Mouse (Mus musculus) E14TG2a.4 (cell line): ENCODE data around the gene Rfx8.

Experiments
- CTCF ChIP-seq: conservative IDR thresholded peaks from 2 replicates; pipeline ENCODE4 v1.5.1; 2014; ENCODE audit warnings: low read length
- NANOG ChIP-seq: IDR thresholded peaks from 2 replicates; pipeline ENCODE4 v1.6.1; 2014; ENCODE audit warnings: borderline replicate concordance, low read length, mixed read lengths
- POU5F1 ChIP-seq: IDR thresholded peaks from 2 replicates; pipeline ENCODE4 v1.6.1; 2014; ENCODE audit warnings: low read length, borderline replicate concordance

GRCm38 (mm10) chr1:39749664-39750063 is 28.9 kb upstream of the Rfx8 start:
- TF ChIP-seq CTCF: no peak
- no peak for TF ChIP-seq POU5F1
- TF ChIP-seq NANOG: no peak
